Mouse (Mus musculus): ENCODE measurements around the gene Cnn1.

GRCm38 (mm10) chr9:22055713-22056112 lies 43.3 kb upstream of the Cnn1 start:
- TF ChIP-seq CTCF (IDR thresholded peaks at IDR 0.05; ENCODE audit: low read depth): no peak
- no peak for TF ChIP-seq EP300 (IDR thresholded peaks at IDR 0.05; ENCODE audit: low read depth)
